Mouse (Mus musculus): ENCODE measurements at regions not wholly inside any gene's neighbourhood (a gene's known extent, or its start where the extent isn't known, plus 50 kb on each side); places are given as distances from the start of the nearest gene placed in this dataset.

- no peak overlapping the region for H3K27ac ChIP-seq (replicated peaks)
- no peak overlapping the region for H3K9ac ChIP-seq
- H3K27me3 ChIP-seq, result no peaks in the 10 kb centered on the region
- H3K4me2 ChIP-seq (replicated peaks), result no peak overlapping the region
- WGBS, result 86% methylated on average over 11 of the region's 11 CpGs
- no peaks in the 10 kb centered on the region for H3K36me3 ChIP-seq
- H3K4me3 ChIP-seq (replicated peaks), result no peak overlapping the region
- no peaks in the 10 kb centered on the region for H3K4me1 ChIP-seq
- H3K9me3 ChIP-seq (replicated peaks), result no peaks in the 10 kb centered on the region
- ATAC-seq (ENCODE audit: insufficient number of reproducible peaks, low FRiP score, low TSS enrichment, low read depth), result no peak
Observed at GRCm38 (mm10) chr13:116243272-116243784, 66.2 kb downstream of the Isl1 start.

- no peak overlapping the region for H3K4me2 ChIP-seq (replicated peaks)
- 12% methylated on average over 3 of the region's 3 CpGs for WGBS
- H3K27ac ChIP-seq (replicated peaks), result no peak overlapping the region
- H3K4me1 ChIP-seq, result no peaks in the 10 kb centered on the region
- H3K4me3 ChIP-seq (replicated peaks), result no peak overlapping the region
- no peaks in the 10 kb centered on the region for H3K9me3 ChIP-seq (replicated peaks)
- no peaks in the 10 kb centered on the region for H3K36me3 ChIP-seq
- no peak overlapping the region for H3K9ac ChIP-seq
- no peaks in the 10 kb centered on the region for H3K27me3 ChIP-seq
- no peak for ATAC-seq (ENCODE audit: insufficient number of reproducible peaks, low FRiP score, low TSS enrichment, low read depth)
Observed at GRCm38 (mm10) chr13:116215101-116215500, 94.4 kb downstream of the Isl1 start.

- no peak overlapping the region for H3K4me3 ChIP-seq (replicated peaks)
- H3K36me3 ChIP-seq, result no peaks in the 10 kb centered on the region
- H3K9me3 ChIP-seq (replicated peaks), result no peaks in the 10 kb centered on the region
- WGBS, result 41% methylated on average over 6 of the region's 6 CpGs
- no peak overlapping the region for H3K9ac ChIP-seq
- no peak for ATAC-seq (ENCODE audit: insufficient number of reproducible peaks, low FRiP score, low TSS enrichment, low read depth)
- H3K4me1 ChIP-seq, result no peaks in the 10 kb centered on the region
- H3K27ac ChIP-seq (replicated peaks), result no peak overlapping the region
- no peak overlapping the region for H3K4me2 ChIP-seq (replicated peaks)
- H3K27me3 ChIP-seq, result no peaks in the 10 kb centered on the region
Observed at GRCm38 (mm10) chr13:116213843-116214829, 95.4 kb downstream of the Isl1 start.

GRCm38 (mm10) chr13:116201177-116201920, 108.1 kb downstream of the Isl1 start:
- Histone ChIP-seq H3K27me3 (no peaks in the 10 kb centered on the region), H3K9ac (no peak overlapping the region), H3K4me2 (replicated peaks) (peak overlapping the region; percentile 42), H3K27ac (replicated peaks) (0 out of 2 replicates have a peak overlapping the region, but pooled peaks have one; percentile 17), H3K36me3 (no peaks in the 10 kb centered on the region), H3K4me3 (replicated peaks) (peak overlapping the region; percentile 16), H3K4me1 (no peaks in the 10 kb centered on the region), H3K9me3 (replicated peaks) (no peaks in the 10 kb centered on the region)
- ATAC-seq (ENCODE audit: insufficient number of reproducible peaks, low FRiP score, low TSS enrichment, low read depth), result no peak
- WGBS, result 5% methylated on average over 11 of the region's 11 CpGs

GRCm38 (mm10) chr13:116187059-116187458, 122.4 kb downstream of the Isl1 start:
- Histone ChIP-seq H3K36me3 (no peaks in the 10 kb centered on the region), H3K4me1 (no peaks in the 10 kb centered on the region), H3K9ac (no peak overlapping the region), H3K27ac (replicated peaks) (no peak overlapping the region), H3K27me3 (no peaks in the 10 kb centered on the region), H3K4me3 (replicated peaks) (no peak overlapping the region), H3K4me2 (replicated peaks) (no peak overlapping the region), H3K9me3 (replicated peaks) (no peaks in the 10 kb centered on the region)
- no peak for ATAC-seq (ENCODE audit: insufficient number of reproducible peaks, low FRiP score, low TSS enrichment, low read depth)
- WGBS, result 59% methylated on average over 7 of the region's 7 CpGs

- no peak overlapping the region for H3K4me3 ChIP-seq (replicated peaks)
- H3K27me3 ChIP-seq, result no peaks in the 10 kb centered on the region
- 40% methylated on average over 3 of the region's 3 CpGs for WGBS
- H3K36me3 ChIP-seq, result no peaks in the 10 kb centered on the region
- H3K4me1 ChIP-seq, result no peaks in the 10 kb centered on the region
- no peak overlapping the region for H3K27ac ChIP-seq (replicated peaks)
- no peaks in the 10 kb centered on the region for H3K9me3 ChIP-seq (replicated peaks)
- no peak for ATAC-seq (ENCODE audit: insufficient number of reproducible peaks, low FRiP score, low TSS enrichment, low read depth)
- no peak overlapping the region for H3K9ac ChIP-seq
- H3K4me2 ChIP-seq (replicated peaks), result no peak overlapping the region
Observed at GRCm38 (mm10) chr13:116177781-116178180, 131.7 kb downstream of the Isl1 start.

GRCm38 (mm10) chr13:116174976-116175375, 134.5 kb downstream of the Isl1 start:
- no peaks in the 10 kb centered on the region for H3K9me3 ChIP-seq (replicated peaks)
- H3K4me1 ChIP-seq, result no peaks in the 10 kb centered on the region
- H3K36me3 ChIP-seq, result no peaks in the 10 kb centered on the region
- 7% methylated on average over 3 of the region's 3 CpGs for WGBS
- H3K27ac ChIP-seq (replicated peaks), result no peak overlapping the region
- no peak for ATAC-seq (ENCODE audit: insufficient number of reproducible peaks, low FRiP score, low TSS enrichment, low read depth)
- no peak overlapping the region for H3K9ac ChIP-seq
- no peaks in the 10 kb centered on the region for H3K27me3 ChIP-seq
- no peak overlapping the region for H3K4me2 ChIP-seq (replicated peaks)
- no peak overlapping the region for H3K4me3 ChIP-seq (replicated peaks)

- no peak overlapping the region for H3K9ac ChIP-seq
- WGBS, result 57% methylated on average over 2 of the region's 2 CpGs
- no peak for ATAC-seq (ENCODE audit: insufficient number of reproducible peaks, low FRiP score, low TSS enrichment, low read depth)
- H3K4me3 ChIP-seq (replicated peaks), result no peak overlapping the region
- H3K4me2 ChIP-seq (replicated peaks), result no peak overlapping the region
- no peaks in the 10 kb centered on the region for H3K36me3 ChIP-seq
- no peaks in the 10 kb centered on the region for H3K9me3 ChIP-seq (replicated peaks)
- H3K4me1 ChIP-seq, result no peaks in the 10 kb centered on the region
- H3K27ac ChIP-seq (replicated peaks), result no peak overlapping the region
- no peaks in the 10 kb centered on the region for H3K27me3 ChIP-seq
Observed at GRCm38 (mm10) chr13:116173866-116174265, 135.6 kb downstream of the Isl1 start.

- Histone ChIP-seq H3K27me3 (no peaks in the 10 kb centered on the region), H3K9me3 (replicated peaks) (no peaks in the 10 kb centered on the region), H3K4me3 (replicated peaks) (no peak overlapping the region), H3K4me1 (no peaks in the 10 kb centered on the region), H3K36me3 (no peaks in the 10 kb centered on the region), H3K4me2 (replicated peaks) (no peak overlapping the region), H3K27ac (replicated peaks) (no peak overlapping the region), H3K9ac (no peak overlapping the region)
- ATAC-seq (ENCODE audit: insufficient number of reproducible peaks, low FRiP score, low TSS enrichment, low read depth), result no peak
- WGBS, result 41% methylated on average over 5 of the region's 5 CpGs
Observed at GRCm38 (mm10) chr13:116143022-116143421, 166.5 kb downstream of the Isl1 start.

GRCm38 (mm10) chr13:116118664-116119063, 190.8 kb downstream of the Isl1 start:
- no peak overlapping the region for H3K4me3 ChIP-seq (replicated peaks)
- no peak overlapping the region for H3K27ac ChIP-seq (replicated peaks)
- no peak for ATAC-seq (ENCODE audit: insufficient number of reproducible peaks, low FRiP score, low TSS enrichment, low read depth)
- H3K4me1 ChIP-seq, result no peaks in the 10 kb centered on the region
- H3K36me3 ChIP-seq, result no peaks in the 10 kb centered on the region
- no peaks in the 10 kb centered on the region for H3K27me3 ChIP-seq
- no peak overlapping the region for H3K4me2 ChIP-seq (replicated peaks)
- no peak overlapping the region for H3K9ac ChIP-seq
- H3K9me3 ChIP-seq (replicated peaks), result no peaks in the 10 kb centered on the region
- 88% methylated on average over 1 of the region's 1 CpGs for WGBS

- Histone ChIP-seq H3K9me3 (replicated peaks) (no peaks in the 10 kb centered on the region), H3K36me3 (no peaks in the 10 kb centered on the region), H3K4me3 (replicated peaks) (no peak overlapping the region), H3K4me2 (replicated peaks) (no peak overlapping the region), H3K9ac (no peak overlapping the region), H3K27me3 (no peaks in the 10 kb centered on the region), H3K4me1 (no peaks in the 10 kb centered on the region), H3K27ac (replicated peaks) (no peak overlapping the region)
- WGBS, result 73% methylated on average over 7 of the region's 7 CpGs
- no peak for ATAC-seq (ENCODE audit: insufficient number of reproducible peaks, low FRiP score, low TSS enrichment, low read depth)
Observed at GRCm38 (mm10) chr13:116111032-116111808, 198.3 kb downstream of the Isl1 start.

Measured in embryonic facial prominence, embryonic 15.5 days (tissue).